Mouse (Mus musculus): ENCODE data around the gene Cpne8.
"Not testable (repeated sequence)": the region's sequence is repeated elsewhere in the genome, so short reads cannot be mapped to it uniquely, and the experiment has no call there.

The Cpne8 gene

DNA sequence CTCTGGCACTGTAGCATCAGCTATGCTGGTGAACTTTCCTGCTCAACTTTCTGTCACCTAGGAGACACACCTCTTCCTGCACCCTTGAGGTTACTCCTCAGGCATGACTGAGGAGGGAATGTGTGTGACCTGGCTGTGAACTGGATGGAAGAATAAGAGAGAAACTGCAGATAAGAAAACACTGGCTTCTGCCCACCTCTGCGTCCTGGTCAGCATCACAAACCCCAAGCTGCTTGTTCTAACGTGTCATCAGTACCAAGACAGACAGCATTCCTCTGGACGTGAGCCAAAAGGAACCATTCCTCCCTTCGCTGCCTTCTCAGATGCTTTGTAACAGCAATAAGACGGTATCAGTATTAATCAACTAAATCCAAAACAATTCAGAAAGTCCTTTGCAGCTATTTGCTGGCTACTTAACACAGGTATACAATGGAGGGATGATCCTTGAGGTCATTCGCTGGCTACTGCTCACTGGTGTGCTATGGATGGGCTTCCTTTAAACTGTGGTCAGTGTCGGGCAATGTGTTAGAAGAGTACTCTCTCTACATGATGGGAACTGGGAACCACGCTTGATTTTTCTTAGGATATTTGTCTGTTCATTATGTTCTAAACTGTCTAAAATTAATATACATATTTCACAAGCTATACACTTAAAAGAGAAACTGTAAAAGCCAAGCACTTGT, 63.0 kb downstream of the Cpne8 start:
- DNase-seq (ENCODE audit: extremely low read depth, low read depth, low spot score), result peak; percentile 56

DNA sequence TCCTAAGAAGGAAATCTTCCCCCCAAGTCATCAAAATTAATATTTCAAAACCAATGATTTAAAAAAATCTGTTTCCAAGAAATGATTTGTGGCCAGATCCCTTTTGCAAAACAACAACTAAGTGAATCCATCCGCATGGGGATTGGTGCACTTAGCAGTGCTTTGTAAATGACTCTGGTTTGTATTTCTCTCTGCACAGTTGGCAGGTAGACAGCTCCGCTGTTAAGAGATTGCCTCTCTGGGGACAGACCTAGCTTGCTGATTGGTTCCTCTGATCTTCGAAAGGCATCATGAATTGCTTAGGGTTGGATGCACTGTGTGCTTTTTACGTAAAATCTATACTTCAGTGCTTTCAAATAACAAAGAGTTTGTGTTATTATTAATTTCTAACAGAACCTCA, 68.5 kb downstream of the Cpne8 start:
- DNase-seq (ENCODE audit: extremely low read depth, low read depth, low spot score), result not testable (repeated sequence)

DNA sequence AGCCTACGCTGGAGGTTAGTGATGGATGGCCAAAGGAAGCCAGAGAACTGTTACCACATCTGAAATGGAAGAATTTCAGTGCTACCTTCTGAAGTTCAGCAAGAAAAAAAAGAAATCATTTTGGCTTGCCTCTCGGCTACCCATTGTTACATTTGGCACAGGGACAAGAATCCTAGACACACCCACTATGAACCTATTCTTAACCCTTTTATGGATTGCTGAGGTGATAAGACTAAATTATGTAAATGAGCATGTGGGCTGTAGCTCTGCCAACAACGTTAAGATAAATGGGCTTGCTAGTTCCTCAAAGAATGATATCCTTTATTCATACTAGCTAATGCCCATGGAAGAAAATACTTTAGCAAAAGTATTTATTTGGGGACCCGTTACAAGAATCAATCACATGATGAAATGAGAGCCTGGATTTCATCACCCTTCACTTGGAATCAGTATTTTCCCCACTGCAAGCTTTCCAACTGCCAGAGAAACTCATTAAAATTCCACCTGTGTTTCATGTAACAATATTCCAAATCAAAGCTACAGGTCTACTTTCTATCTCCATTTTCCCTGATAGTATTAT, 69.3 kb downstream of the Cpne8 start:
- DNase-seq (ENCODE audit: extremely low read depth, low read depth, low spot score), result no peak

DNA sequence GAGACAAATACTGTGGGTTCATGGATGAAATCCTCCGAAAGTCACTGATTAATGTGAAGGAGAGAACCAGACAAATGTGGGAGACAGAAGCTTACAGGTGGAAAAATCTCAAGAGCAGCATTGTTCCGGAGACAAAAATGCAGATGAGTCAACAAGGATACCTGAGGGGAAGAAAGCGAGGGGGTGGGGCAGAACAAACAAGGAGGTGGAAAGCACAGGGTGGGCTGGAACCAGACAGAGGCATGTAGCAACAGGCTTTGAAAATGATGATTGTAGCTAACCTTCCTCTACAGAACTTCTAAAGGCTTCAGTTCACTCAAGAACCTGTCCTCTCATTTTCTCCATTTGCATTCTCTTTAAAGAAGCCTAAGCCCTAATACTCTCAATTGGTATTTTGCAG, 70.9 kb downstream of the Cpne8 start:
- no peak for DNase-seq (ENCODE audit: extremely low read depth, low read depth, low spot score)

DNA sequence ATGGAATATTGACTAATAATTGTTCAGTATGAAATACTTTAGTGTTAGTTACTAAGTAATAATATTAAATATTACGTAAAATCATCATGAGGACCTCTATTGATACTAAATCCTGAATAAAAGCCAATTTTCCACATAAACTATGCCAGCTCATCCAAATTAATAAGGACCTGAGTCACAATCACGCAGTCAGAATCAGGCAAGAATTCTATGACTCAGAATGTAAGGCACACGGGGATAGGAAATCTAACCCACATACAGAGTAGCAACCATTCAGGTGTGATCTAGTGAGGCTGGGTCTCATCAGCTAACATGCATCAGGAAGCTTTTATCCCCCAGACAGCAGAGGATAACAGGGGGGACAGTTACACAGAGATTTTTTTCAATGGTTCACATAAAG, 72.1 kb downstream of the Cpne8 start:
- no peak for DNase-seq (ENCODE audit: extremely low read depth, low read depth, low spot score)

DNA sequence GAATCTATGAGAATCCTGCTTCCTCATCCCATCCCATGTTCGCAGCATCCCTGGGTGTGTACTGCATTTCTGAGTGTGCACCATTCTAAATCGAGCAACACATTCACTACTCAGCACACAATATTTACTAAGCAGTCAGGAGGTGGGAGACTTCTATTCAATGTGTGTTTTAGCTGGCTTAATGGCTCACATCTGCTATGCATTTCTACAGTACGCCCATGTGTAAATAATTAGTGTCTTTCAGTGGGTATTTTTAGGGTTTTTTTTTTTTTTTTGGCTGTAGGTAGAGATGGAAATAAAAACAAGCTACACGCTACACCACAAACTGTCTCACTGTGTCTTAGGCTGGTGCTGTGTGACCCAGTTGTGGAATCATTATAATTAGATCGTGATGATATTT, 75.6 kb downstream of the Cpne8 start:
- DNase-seq (ENCODE audit: extremely low read depth, low read depth, low spot score), result no peak

DNA sequence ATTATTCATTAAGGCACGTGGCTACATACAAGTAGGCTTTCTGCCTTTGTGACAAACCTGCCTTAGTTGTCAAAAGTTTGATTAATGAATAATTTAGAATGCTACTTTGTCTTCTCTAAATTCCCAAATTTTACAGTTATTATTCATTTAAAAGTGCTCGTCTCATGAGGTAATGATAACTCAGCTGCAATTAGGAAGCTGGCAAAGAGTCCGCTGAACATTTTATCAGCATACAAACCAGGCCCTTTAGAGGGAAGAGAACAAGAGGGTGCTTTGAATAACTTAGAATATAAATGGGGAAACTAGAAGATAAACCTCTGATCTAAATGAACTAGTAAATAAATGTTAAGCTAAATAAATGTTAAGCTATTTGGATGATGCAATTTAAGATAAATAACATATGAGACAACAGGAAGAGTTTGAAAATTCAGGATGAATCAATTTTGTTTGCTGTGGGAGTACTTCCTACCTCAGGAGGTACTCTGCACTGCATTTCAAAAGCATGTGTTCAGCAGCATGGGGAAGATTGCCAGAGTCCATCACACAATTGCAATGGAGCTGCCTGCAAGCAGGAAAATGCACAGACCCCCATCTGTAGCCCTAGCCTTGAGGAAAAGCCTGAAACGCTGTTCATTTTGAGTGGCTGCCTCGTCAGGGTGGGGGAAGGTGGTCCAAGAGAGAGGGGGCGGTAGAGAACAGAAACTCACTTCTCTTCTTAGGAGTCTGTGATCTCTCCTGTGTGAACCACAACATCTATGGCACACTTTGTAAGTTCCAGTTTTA, 81.3 kb downstream of the Cpne8 start:
- DNase-seq (ENCODE audit: extremely low read depth, low read depth, low spot score), result no peak

DNA sequence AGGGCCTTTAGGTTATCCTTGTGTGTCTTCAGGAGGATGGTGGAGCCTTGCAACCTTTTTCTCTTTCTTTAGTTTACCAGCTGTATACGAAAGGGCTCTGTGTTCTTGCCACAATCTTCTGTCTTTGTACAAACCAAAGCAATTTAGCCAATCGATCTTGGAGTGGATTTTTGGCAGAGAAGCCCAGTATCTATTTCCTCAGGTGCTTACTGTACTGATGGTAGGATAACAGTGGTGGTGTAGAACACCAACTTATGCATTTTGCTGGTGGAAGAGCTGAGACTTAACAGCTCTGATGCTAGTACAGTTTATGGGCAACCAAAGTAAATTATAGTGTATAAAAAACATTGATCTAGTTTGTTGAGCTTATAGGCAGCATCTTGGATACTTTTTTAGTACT, 83.6 kb downstream of the Cpne8 start:
- DNase-seq (ENCODE audit: extremely low read depth, low read depth, low spot score), result peak; percentile 56

DNA sequence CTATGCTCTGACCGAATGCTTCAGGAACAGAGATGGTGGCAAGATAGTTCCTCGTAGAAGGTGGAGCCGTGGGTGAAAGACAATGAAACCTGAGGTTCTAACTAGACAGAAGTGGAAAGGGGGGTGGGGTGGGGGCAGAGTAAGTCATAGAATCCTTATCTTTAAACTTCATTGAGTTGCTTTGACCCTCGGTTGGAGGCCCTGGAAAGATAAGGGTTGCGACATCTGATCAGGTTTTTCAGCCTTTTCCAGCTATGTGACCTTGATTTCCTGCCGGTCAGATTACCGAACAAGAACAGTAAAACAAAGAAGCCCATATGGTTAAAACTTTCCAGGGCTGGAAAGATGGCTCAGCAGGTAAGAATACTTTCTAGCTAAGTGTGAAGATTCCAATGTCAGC, 89.6 kb downstream of the Cpne8 start:
- DNase-seq (ENCODE audit: extremely low read depth, low read depth, low spot score), result no peak

DNA sequence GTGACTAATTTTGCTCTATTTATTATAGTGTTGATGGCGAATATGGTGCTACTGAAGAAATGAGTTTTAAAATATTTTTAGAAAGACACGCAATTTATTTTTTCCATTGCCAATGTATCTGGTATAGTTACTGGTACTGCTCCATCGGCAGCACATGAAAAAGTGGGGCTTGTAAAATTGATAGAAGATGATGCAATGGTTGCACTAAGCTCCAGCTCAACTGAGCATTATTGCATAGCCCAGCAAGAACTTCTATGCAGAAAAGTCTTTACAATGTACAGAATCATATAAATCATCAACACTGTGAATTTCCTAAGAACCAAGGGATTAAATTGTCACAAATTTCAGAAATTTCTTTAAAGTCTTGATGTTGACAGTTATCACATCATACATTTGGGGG, 101.8 kb downstream of the Cpne8 start:
- DNase-seq (ENCODE audit: extremely low read depth, low read depth, low spot score), result no peak

DNA sequence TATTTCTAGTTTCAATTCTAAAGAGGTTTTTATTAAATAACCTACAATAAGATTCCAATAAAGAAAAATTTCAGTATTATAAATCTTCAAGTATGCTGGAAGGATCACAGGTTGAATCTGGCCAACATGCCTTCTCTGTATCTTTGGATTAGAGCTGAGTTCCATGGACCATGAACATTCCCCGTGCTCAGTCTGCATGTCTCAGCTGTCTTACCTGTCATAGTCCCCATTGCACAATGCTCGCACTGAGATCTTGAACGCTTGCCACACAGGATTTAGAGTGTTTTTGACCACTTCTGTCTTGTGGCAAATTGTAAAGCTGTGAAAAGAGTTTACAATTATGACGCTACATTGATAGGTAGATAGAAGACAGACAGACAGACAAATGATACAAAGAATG, 110.0 kb downstream of the Cpne8 start:
- no peak for DNase-seq (ENCODE audit: extremely low read depth, low read depth, low spot score)

DNA sequence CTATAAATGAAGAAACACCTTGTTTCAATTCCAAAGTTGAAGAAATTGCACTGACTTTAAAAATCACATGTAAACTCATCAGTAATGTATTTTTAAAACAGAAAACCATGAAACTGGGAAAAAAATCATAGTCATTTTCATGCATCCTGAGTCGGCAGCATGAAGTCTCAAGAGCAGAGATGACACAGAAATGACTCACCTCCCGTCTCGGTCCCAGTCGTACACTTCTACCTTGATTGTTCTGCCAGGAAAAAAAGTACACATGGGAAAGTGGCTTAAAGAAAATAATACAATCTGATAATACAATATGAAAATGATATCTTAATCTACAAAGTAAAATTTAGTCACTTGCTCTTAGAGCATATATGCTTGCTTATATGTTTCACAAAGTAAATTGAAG, 111.2 kb downstream of the Cpne8 start:
- no peak for DNase-seq (ENCODE audit: extremely low read depth, low read depth, low spot score)

DNA sequence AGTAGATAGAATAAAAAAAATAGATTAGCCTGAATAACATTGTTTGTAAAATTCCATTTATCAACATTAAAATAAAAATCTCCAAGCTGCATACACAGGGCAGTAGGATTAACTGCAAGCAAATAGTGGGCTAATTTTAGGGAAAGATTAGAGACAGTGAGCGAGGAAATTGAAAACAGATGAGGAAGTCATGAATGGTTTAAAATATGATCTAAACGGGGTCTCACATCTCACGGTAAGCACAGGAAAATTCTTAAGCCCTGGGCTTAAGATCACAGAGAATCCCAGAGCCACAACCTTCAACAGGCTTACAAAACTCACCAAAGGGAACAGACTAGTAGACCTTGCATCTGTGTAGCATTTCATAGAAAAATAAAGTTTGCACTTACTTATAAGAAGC, 115.2 kb downstream of the Cpne8 start:
- no peak for DNase-seq (ENCODE audit: extremely low read depth, low read depth, low spot score)

DNA sequence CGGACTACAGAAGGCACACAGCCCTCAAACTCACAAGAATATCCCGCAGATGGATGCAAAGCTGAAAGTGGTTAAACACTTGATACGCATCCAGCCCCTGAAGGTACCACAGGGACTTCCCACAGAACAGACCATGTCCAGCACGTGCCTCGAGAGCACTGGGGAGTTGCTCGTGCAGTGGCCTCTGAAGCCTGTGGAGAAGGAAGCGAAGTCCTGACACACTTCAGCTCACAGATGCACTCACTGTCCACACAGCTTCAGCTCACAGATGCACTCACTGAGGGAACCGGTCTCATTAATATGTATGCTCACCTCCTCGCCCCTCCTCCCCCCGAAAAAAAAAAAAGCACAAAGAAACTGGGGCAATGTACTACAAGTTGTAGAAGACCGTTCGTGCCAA, 117.6 kb downstream of the Cpne8 start:
- no peak for DNase-seq (ENCODE audit: extremely low read depth, low read depth, low spot score)

DNA sequence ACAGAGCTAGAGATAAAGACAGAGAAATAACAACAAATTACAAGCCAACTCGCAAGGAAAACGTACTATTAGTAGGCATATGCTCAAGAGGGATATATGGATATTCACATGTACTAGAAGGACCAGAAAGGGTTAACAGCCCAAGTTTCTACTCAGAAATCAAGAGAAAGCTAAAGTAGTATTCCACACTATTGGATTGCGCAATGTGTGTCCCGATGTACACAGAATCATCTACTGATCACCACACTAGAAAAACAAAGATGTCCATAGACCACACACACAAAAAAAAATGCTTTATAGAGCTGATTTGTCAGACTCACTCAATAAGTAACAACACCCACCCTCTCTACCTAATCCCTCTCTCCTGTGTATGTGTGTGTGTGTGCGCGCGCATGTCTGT, 130.6 kb downstream of the Cpne8 start:
- no peak for DNase-seq (ENCODE audit: extremely low read depth, low read depth, low spot score)

DNA sequence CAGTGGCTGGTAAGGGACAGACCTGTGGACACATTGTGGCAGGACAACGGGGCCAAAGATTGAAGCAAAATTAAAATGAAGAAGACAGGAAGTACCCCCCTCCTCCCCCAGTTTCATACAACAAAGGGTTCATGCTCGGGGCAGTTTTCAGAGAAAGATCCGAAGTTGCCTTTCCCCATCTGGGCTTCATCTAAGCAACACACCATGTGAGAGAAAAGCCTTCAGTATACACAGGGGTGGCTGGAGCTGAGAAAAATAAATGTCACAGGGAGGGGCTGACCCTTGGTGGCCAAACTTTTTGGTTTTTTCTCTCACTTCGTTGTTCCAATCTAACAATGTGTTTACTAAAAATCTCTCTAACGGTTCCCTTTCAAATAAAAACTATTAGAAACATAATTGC, 135.8 kb downstream of the Cpne8 start:
- no peak for DNase-seq (ENCODE audit: extremely low read depth, low read depth, low spot score)

DNA sequence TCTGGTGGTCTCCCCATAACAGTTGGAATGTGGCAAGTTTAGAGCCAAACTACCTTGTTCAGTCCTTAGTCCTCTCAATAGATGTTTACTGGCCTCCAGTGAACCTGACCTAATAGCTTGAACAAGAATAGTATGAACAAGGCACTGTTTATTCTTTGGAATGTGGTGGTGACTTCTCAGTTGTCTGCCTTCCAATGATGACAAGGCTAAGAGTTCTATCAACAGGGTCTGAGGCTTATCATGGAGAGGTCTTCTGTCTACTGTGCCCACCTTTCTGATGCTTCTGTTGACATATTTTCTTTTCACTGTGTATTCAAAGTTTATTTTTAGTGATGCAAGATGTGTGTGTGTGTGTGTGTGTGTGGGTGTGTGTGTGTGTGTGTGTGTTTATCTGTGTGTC, 137.1 kb downstream of the Cpne8 start:
- DNase-seq (ENCODE audit: extremely low read depth, low read depth, low spot score), result no peak

DNA sequence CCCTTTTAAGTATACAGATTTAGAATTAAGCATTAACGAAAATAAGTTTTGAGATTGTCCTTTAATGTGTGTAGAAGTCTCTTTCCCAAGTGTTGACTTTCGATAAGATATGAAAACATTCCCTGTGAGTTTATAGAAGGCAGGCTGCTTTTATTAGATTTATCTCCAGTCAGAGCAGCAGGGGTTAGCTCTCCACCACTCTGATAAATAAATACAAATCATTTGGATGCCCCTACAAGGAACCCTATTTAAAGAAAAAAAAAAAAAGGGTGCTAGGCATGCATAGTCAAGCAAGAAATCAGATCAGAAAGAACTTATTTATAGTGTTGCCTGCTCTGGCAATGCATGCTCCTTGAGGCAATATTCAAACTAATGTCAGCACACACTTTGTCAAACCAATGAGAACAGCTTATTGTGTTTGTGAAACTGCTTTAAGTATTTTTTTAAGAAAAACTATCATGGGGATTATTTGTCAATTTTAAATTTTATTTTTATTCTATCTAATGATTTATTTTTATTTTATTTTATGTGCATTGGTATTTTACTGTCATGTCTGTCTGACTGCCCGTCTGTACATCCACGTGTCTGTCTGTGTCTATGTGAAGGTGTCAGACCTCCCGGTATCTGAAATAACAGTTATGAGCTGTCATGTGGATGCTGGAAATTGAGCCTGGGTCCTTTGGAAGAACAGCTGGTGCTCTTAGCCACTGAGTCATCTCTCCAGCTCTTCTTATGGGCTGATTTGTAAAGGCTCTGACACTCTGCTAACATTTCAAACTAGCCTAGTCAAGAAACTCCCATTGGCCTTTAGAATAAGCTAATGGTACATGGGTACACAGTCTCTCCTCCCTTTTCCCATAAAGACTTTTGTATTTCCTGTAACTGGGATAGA, 142.7 kb downstream of the Cpne8 start:
- DNase-seq (ENCODE audit: extremely low read depth, low read depth, low spot score), result no peak

DNA sequence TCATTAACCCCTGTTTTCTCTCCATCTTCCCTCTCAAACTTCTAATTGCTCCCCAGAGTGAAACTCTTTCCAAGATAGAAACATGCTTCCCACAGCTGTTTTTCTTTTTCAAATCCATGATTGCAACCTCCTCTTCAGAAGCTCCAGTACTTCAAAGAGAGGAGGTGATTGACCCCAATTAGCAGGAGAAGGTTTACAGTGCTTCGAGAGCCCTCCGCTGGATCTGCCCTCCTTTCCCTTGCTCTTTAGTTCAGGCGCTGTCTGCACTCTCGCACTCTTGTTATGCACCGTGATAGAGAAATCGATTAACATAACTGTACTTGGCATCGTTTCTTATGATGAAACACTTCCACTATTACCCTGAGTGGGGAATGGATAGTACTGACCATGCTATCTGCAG, 143.5 kb downstream of the Cpne8 start:
- DNase-seq (ENCODE audit: extremely low read depth, low read depth, low spot score), result no peak

DNA sequence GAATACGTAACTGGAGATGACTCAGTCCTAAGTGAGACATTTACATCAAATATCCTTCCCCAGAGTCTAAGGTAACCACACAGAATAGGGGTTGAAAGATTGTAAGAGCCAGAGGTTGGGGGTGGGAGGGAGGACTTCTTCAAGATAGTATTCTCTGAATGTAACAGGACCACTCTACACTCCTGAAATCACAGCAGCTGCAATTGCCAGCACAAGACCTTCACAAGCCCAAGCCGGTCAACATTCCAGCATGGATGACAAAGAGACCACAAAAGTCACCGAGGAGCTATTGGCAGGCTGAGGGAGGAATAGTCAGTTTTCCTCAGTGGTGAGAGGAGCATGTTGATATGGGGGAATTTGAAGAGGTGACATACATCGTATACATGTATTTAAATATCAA, 166.5 kb downstream of the Cpne8 start:
- DNase-seq (ENCODE audit: extremely low read depth, low read depth, low spot score), result no peak

DNA sequence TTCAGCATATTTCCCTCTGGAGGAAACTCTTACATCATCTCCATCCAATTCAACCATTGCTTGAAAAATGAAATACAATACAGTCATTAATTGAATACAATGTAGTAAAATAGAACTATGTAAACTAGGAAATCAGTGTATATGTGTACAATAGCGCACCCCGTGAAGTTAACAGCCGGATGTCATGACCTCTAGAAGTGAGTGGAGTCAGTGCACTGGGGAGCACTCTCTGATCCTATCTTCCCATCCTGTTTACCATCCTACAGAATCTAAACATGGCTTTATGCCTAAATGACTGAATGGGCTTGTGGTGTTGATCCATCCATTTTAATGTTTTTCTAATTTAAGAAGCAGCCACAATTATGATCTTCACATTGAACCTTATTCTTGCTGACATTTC, 182.2 kb downstream of the Cpne8 start:
- DNase-seq (ENCODE audit: extremely low read depth, low read depth, low spot score), result no peak

Data from fat pad, adult 2 months (tissue).